Mouse (Mus musculus) liver, embryonic 11.5 days (tissue): ENCODE measurements around the gene Tmem107. TPM values are rescaled to one million over a fixed set of nuclear protein-coding genes. Genes with fewer than 3 reads are reported as not detected.

ENCODE experiments used
- ATAC-seq: fragments of 200-750 bp; cut with Nextera tagmentation; replicated peaks from 2 replicates; pipeline ENCODE4 v1.8.0; 2017; ENCODE audit warnings: moderate number of reproducible peaks, mild to moderate bottlenecking, moderate TSS enrichment, moderate library complexity; ENCODE audit not compliant: low FRiP score
- DNase-seq: peaks from one replicate; pipeline ENCODE4 v3.0.0-alpha.2; 2017; ENCODE audit warnings: low spot score
- H3K27ac ChIP-seq: fragments of 300-500 bp; sonication (generic); 2 replicates; pipeline ENCODE4 v1.5.1; 2014; ENCODE audit warnings: mild to moderate bottlenecking, low read depth, low read length, control low read depth
- H3K27me3 ChIP-seq: fragments of 300-500 bp; sonication (generic); replicated peaks from 2 replicates; pipeline ENCODE4 v1.6.1; 2014; ENCODE audit warnings: low read length, mixed read lengths; ENCODE audit not compliant: control insufficient read depth, insufficient read depth
- H3K36me3 ChIP-seq: fragments of 300-500 bp; sonication (generic); 2 replicates; pipeline ENCODE4 v1.6.1; 2014; ENCODE audit warnings: mild to moderate bottlenecking, low read length, moderate library complexity, mixed read lengths; ENCODE audit not compliant: control insufficient read depth, insufficient read depth
- H3K4me1 ChIP-seq: fragments of 300-500 bp; sonication (generic); replicated peaks from 2 replicates; pipeline ENCODE4 v1.6.1; 2014; ENCODE audit warnings: low read length, mixed read lengths; ENCODE audit not compliant: control insufficient read depth, insufficient read depth
- H3K4me2 ChIP-seq: fragments of 300-500 bp; sonication (generic); 2 replicates; pipeline ENCODE4 v1.6.1; 2014; ENCODE audit warnings: mild to moderate bottlenecking, control low read depth, moderate library complexity
- H3K4me3 ChIP-seq: fragments of 300-500 bp; sonication (generic); 2 replicates; pipeline ENCODE4 v1.5.1; 2014; ENCODE audit warnings: low read depth, low read length, control low read depth
- H3K9ac ChIP-seq: fragments of 300-500 bp; sonication (generic); 2 replicates; pipeline ENCODE4 v1.6.1; 2014; ENCODE audit warnings: low read depth, low read length, control low read depth
- H3K9me3 ChIP-seq: fragments of 300-500 bp; sonication (generic); 2 replicates; pipeline ENCODE4 v1.6.1; 2016; ENCODE audit warnings: low read length, inconsistent platforms, mixed read lengths; ENCODE audit not compliant: control insufficient read depth
- WGBS: fragments of 180-500 bp; shearing (Covaris S2); extraction: QIAGEN DNeasy Blood & Tissue Kit; methylation state at CpG from one replicate; pipeline ENCODE4 v1.1.7; 2014; 5-methylcytosine and 5-hydroxymethylcytosine counted together
- polyA plus RNA-seq: library from polyadenylated mRNA; unstranded; fragments of >200 nt; fragmentation: Nextera tagmentation; extraction: Ambion mirVana; gene quantifications from 2 replicates; pipeline ENCODE4 v1.2.1, GENCODE M21; 2014

The Tmem107 gene
- polyA plus RNA-seq, 1 experiment from 2014 or later, result 43.5 TPM

DNA sequence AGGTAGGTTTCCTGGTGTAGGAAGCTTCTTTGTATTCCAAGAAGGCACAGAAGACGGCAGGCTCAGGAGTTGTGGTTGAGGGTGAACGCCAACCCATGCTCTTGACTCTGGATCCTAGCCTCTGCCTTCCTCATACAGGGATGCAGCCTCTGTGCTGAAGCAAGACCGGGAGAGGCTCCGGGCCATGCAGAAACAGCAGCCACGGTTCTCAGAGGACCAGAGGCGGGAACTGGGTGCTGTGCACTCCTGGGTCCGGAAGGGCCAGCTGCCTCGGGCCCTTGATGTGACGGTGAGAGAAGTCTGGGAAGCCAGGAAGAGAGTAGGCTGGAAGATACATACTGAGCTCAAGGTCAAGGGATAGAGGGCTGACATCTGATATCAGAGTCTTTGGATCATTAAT lies 37.6 kb downstream of the Tmem107 start:
- Histone ChIP-seq H3K36me3 (peaks cover 30% of the 10 kb centered on the region), H3K27ac (no peak overlapping the region), H3K9ac (no peak overlapping the region), H3K4me1 (peaks cover 14% of the 10 kb centered on the region), H3K4me3 (no peak overlapping the region), H3K9me3 (no peaks in the 10 kb centered on the region), H3K4me2 (no peak overlapping the region), H3K27me3 (no peaks in the 10 kb centered on the region)
- ATAC-seq (no peak), DNase-seq (no peak)
- WGBS, result 94% methylated on average over 9 of the region's 9 CpGs

DNA sequence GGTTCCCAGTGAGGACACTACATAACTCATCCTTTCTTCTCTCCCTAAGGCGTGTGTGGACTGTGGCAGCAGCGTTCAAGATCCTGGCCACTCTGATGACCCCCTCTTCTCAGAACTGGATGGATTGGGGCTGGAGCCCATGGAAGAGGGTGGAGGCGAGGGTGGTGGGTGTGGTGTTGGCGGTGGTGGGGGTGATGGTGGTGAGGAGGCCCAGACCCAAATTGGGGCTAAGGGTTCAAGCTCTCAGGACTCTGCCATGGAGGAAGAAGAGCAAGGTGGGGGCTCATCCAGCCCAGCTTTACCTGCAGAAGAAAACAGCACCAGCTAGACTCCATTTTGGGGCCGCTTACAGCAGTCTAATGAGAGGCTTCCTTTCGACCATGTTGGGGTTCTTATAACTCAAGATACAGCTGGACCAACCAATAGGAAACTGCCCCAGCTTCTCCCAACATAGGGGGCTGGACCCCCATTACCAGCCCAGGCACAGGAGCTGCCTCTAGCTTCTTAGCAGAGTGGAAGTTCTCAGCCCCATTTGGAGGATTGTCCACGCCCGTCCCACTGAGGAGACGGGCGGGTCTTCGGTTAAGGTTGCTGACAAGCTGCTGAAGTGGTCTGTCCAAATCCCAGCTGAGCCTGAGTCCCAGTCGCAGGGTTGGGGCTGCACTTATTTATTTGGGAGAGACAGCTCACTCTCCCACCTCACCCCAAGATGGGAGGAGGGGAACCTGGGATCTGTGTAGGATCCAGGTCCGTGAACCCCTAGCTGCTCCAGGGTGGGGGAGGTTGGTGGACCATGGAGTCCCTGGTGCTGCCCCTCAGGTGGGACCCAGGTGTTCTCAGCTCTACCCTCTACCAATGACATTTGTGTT lies 38.7 kb downstream of the Tmem107 start:
- no peak for DNase-seq
- peak overlapping the region; percentile 82 for H3K4me2 ChIP-seq
- H3K9ac ChIP-seq, result no peak overlapping the region
- ATAC-seq, result no peak
- peaks cover 26% of the 10 kb centered on the region for H3K36me3 ChIP-seq
- 81% methylated on average over 13 of the region's 13 CpGs for WGBS
- H3K4me3 ChIP-seq, result peak overlapping the region; percentile 61
- no peaks in the 10 kb centered on the region for H3K27me3 ChIP-seq
- H3K9me3 ChIP-seq, result no peaks in the 10 kb centered on the region
- H3K4me1 ChIP-seq, result peaks cover 14% of the 10 kb centered on the region
- H3K27ac ChIP-seq, result no peak overlapping the region

DNA sequence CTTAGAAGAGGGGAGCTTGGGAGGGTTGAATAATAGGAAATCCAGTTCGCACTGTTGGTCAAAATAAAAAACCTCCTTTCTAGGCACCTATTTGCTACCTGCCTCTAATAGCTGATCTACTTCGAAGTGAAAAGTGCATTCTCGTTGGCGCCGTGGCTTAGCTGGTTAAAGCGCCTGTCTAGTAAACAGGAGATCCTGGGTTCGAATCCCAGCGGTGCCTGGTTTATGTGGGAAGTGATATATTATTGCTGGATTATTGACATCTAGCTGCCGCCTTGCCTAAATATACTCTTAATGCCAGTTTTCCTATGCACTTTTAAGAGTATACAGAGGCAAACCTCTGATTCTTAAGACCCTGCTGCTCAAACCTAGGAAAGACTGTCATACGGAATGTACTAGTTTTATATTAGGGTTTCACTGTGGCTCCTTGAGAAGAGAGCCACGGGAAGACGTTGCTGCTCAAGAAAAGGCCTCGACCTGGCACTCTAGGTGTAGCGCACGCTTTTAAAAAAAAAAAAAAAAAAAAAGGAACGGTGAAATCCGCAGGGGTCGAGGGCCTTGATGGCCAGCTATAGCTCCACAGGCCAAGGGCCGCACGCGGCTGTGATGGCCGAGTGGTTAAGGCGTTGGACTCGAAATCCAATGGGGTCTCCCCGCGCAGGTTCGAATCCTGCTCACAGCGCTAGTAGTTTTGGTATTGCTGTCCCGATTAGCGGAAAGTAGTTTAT lies 39.9 kb downstream of the Tmem107 start:
- DNase-seq (peak; percentile 98), ATAC-seq (peak; percentile 78)
- Histone ChIP-seq H3K9me3 (no peaks in the 10 kb centered on the region), H3K4me1 (peaks cover 14% of the 10 kb centered on the region), H3K27me3 (no peaks in the 10 kb centered on the region), H3K36me3 (peaks cover 22% of the 10 kb centered on the region), H3K27ac (peak overlapping the region; percentile 43), H3K4me2 (peak overlapping the region; percentile 82), H3K9ac (peak overlapping the region; percentile 62), H3K4me3 (peak overlapping the region; percentile 61)
- WGBS, result under 1% methylated on average over 30 of the region's 30 CpGs

DNA sequence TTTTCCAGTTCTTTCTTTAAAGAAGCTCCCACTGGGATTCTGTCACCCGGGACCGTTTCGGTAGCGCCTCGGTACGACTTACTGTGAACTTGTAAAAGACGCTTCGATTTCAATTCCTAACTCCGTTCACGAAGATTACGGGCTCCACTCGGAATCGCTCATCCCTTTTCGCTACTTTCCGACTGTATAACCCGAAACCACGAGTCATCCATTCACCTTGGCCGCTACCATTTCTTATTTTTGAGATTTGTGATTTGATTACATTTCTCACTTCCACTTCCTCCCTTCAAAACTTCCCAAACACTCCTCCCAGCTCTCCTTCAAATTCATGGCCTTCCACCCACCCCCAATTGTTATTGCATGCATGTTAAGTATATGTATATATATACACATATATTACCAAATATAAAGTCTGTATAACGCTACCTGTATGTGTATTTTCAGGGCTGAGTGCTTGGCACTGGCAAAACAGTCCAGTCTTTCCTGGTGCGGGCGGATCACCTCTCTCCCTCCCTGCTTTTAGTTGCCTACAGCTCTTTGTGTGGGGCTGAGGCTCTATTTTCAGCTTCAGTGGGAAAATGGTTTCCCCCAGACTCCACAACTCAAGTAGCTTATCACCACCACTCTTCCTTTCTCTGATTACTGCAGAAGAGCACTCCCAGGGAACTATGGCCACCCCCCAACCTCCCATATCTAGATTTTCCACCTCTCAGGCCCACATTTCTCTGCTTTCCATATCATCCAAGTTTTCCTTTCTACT lies 40.6 kb downstream of the Tmem107 start:
- H3K36me3 ChIP-seq, result peaks cover 16% of the 10 kb centered on the region
- H3K27ac ChIP-seq, result no peak overlapping the region
- DNase-seq, result no peak
- WGBS, result 7% methylated on average over 21 of the region's 21 CpGs
- H3K27me3 ChIP-seq, result no peaks in the 10 kb centered on the region
- peak overlapping the region; percentile 82 for H3K4me2 ChIP-seq
- peak overlapping the region; percentile 62 for H3K9ac ChIP-seq
- H3K4me3 ChIP-seq, result peak overlapping the region; percentile 61
- no peak; the same call in 1 of the 2 replicates for ATAC-seq
- no peaks in the 10 kb centered on the region for H3K9me3 ChIP-seq
- H3K4me1 ChIP-seq, result peaks cover 14% of the 10 kb centered on the region

- no peaks in the 10 kb centered on the region for H3K9me3 ChIP-seq
- peaks cover 14% of the 10 kb centered on the region for H3K4me1 ChIP-seq
- DNase-seq (no peak), ATAC-seq (no peak)
- H3K9ac ChIP-seq, result peak overlapping the region; percentile 62; the same call in 1 of the 2 replicates
- H3K4me3 ChIP-seq, result peak overlapping the region; percentile 61
- H3K4me2 ChIP-seq, result peak overlapping the region; percentile 82
- WGBS, result 61% methylated on average over 4 of the region's 4 CpGs
- peaks cover 14% of the 10 kb centered on the region for H3K36me3 ChIP-seq
- H3K27ac ChIP-seq, result no peak overlapping the region
- H3K27me3 ChIP-seq, result no peaks in the 10 kb centered on the region
Observed at GRCm38 (mm10) chr11:69111865-69112264, 41.3 kb downstream of the Tmem107 start.

GRCm38 (mm10) chr11:69114018-69114417 lies 43.4 kb downstream of the Tmem107 start:
- DNase-seq (no peak), ATAC-seq (no peak)
- no peak overlapping the region for H3K4me3 ChIP-seq
- no peak overlapping the region for H3K27ac ChIP-seq
- no peak overlapping the region for H3K9ac ChIP-seq
- 60% methylated on average over 3 of the region's 3 CpGs for WGBS
- H3K9me3 ChIP-seq, result no peaks in the 10 kb centered on the region
- H3K36me3 ChIP-seq, result peaks cover under 1% of the 10 kb centered on the region; the same call in 1 of the 2 replicates
- no peaks in the 10 kb centered on the region for H3K27me3 ChIP-seq
- no peak overlapping the region for H3K4me2 ChIP-seq
- H3K4me1 ChIP-seq, result peaks cover 24% of the 10 kb centered on the region

DNA sequence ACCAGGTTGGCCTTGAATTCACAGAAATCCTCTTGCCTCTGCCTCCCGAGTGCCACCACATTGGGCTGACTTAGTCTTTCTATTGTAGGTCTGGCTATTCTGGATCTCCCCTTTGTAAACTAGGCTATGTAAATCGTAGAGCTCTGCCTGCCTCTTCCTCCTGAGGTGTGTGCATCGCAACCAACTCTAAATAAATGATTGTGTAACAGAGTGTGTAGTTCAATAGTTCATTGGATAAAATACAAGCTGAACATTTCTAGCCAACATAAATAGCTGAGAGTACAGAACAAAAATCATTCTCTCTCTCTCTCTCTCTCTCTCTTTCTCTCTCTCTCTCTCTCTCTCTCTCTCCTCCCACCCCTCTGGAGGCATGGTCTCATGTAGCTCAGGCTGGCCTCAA lies 44.0 kb downstream of the Tmem107 start:
- H3K4me1 ChIP-seq, result peaks cover 27% of the 10 kb centered on the region
- H3K27ac ChIP-seq, result no peak overlapping the region
- peaks cover under 1% of the 10 kb centered on the region; the same call in 1 of the 2 replicates for H3K27me3 ChIP-seq
- H3K4me2 ChIP-seq, result no peak overlapping the region
- no peak overlapping the region for H3K4me3 ChIP-seq
- H3K36me3 ChIP-seq, result no peaks in the 10 kb centered on the region
- WGBS, result 65% methylated on average over 3 of the region's 3 CpGs
- no peak for DNase-seq
- ATAC-seq, result no peak
- H3K9me3 ChIP-seq, result no peaks in the 10 kb centered on the region
- no peak overlapping the region for H3K9ac ChIP-seq

- H3K9ac ChIP-seq, result no peak overlapping the region
- ATAC-seq (no peak), DNase-seq (no peak)
- no peaks in the 10 kb centered on the region for H3K36me3 ChIP-seq
- peak overlapping the region; percentile 99 for H3K4me2 ChIP-seq
- H3K9me3 ChIP-seq, result no peaks in the 10 kb centered on the region
- H3K4me3 ChIP-seq, result peak overlapping the region; percentile 80; the same call in 1 of the 2 replicates
- peaks cover 7% of the 10 kb centered on the region for H3K27me3 ChIP-seq
- H3K27ac ChIP-seq, result no peak overlapping the region
- peaks cover 38% of the 10 kb centered on the region for H3K4me1 ChIP-seq
- 54% methylated on average over 5 of the region's 5 CpGs for WGBS
Observed at GRCm38 (mm10) chr11:69116843-69117242, 46.2 kb downstream of the Tmem107 start.
